Mouse (Mus musculus): ENCODE measurements around the gene Pnldc1. TPM values are rescaled to one million over a fixed set of nuclear protein-coding genes. Genes with fewer than 3 reads are reported as not detected.

Pnldc1 gene
- polyA plus RNA-seq, 1 experiment, result 1.8 TPM

GRCm38 (mm10) chr17:12843826-12844225 lies 66.2 kb downstream of the Pnldc1 start:
- DNase-seq, result no peak
- TF ChIP-seq CTCF (IDR thresholded peaks at IDR 0.05; ENCODE audit: borderline replicate concordance, control insufficient read depth, extremely low read depth, insufficient read depth, low read length, poor library complexity), result no peak
- TF ChIP-seq POLR2A (IDR thresholded peaks at IDR 0.05; ENCODE audit: control insufficient read depth, extremely low read depth, insufficient read depth, low read length, poor library complexity), result no peak
- Histone ChIP-seq H3K36me3 (ENCODE audit: control insufficient read depth, insufficient read depth, low read length) (no peaks in the 10 kb centered on the region), H3K4me3 (ENCODE audit: control insufficient read depth, insufficient read depth, low read length) (no peak overlapping the region), H3K27me3 (ENCODE audit: control insufficient read depth, insufficient read depth, low read length) (no peaks in the 10 kb centered on the region), H3K27ac (ENCODE audit: control insufficient read depth, insufficient read depth, low read length) (no peak overlapping the region), H3K4me1 (replicated peaks; ENCODE audit: control insufficient read depth, insufficient read depth, low read length) (no peaks in the 10 kb centered on the region)
- 25% methylated on average over 6 of the region's 6 CpGs for WGBS

- Histone ChIP-seq H3K27me3 (ENCODE audit: control insufficient read depth, insufficient read depth, low read length) (no peaks in the 10 kb centered on the region), H3K4me3 (ENCODE audit: control insufficient read depth, insufficient read depth, low read length) (no peak overlapping the region), H3K27ac (ENCODE audit: control insufficient read depth, insufficient read depth, low read length) (no peak overlapping the region), H3K4me1 (replicated peaks; ENCODE audit: control insufficient read depth, insufficient read depth, low read length) (no peaks in the 10 kb centered on the region), H3K36me3 (ENCODE audit: control insufficient read depth, insufficient read depth, low read length) (no peaks in the 10 kb centered on the region)
- no peak for DNase-seq
- WGBS, result 86% methylated on average over 10 of the region's 10 CpGs
- no peak for TF ChIP-seq CTCF (IDR thresholded peaks at IDR 0.05; ENCODE audit: borderline replicate concordance, control insufficient read depth, extremely low read depth, insufficient read depth, low read length, poor library complexity)
- no peak for TF ChIP-seq POLR2A (IDR thresholded peaks at IDR 0.05; ENCODE audit: control insufficient read depth, extremely low read depth, insufficient read depth, low read length, poor library complexity)
Observed at GRCm38 (mm10) chr17:12839475-12840267, 70.4 kb downstream of the Pnldc1 start.

Other genes with a start within 250 kb of the Pnldc1 start
- 0.80 and 1.1 TPM in 2 replicates for gene Slc22a1, start 234.4 kb downstream of the Pnldc1 start, polyA plus RNA-seq (2012; rRNA removed)
- gene Igf2r, start 140.6 kb downstream of the Pnldc1 start, polyA plus RNA-seq (2012; rRNA removed), result 27.7 and 31.8 TPM in 2 replicates
- 0.28 and 0.66 TPM in 2 replicates for gene Mas1, start 42.1 kb downstream of the Pnldc1 start, polyA plus RNA-seq (2012; rRNA removed)
- gene Mrgprh, start 34.2 kb downstream of the Pnldc1 start, polyA plus RNA-seq (2012; rRNA removed), result 0.24 TPM in 1 of 2 replicates, not detected in the other
- gene Tcp1, start 5.5 kb upstream of the Pnldc1 start, polyA plus RNA-seq (2012; rRNA removed), result 82.2 and 93.1 TPM in 2 replicates
- gene Mrpl18, start 6.1 kb upstream of the Pnldc1 start, polyA plus RNA-seq (2012; rRNA removed), result 48.4 and 54.8 TPM in 2 replicates
- 0.19 and 0.37 TPM in 2 replicates for gene Acat3, start 30.4 kb upstream of the Pnldc1 start, polyA plus RNA-seq (2012; rRNA removed)
- gene Acat2, start 50.5 kb upstream of the Pnldc1 start, polyA plus RNA-seq (2012; rRNA removed), result 13.1 and 20.6 TPM in 2 replicates
- gene Wtap, start 83.9 kb upstream of the Pnldc1 start, polyA plus RNA-seq (2012; rRNA removed), result 31.1 and 31.2 TPM in 2 replicates
- gene Sod2, start 96.6 kb upstream of the Pnldc1 start, polyA plus RNA-seq (2012; rRNA removed), result 256 and 263 TPM in 2 replicates
- gene Gpr31b, start 142.1 kb upstream of the Pnldc1 start, polyA plus RNA-seq (2012; rRNA removed), result 0.16 and 0.36 TPM in 2 replicates
- 0.06 and 0.16 TPM in 2 replicates for gene Tcp10b, start 150.9 kb upstream of the Pnldc1 start, polyA plus RNA-seq (2012; rRNA removed)
- gene Unc93a, start 221.6 kb upstream of the Pnldc1 start, polyA plus RNA-seq (2012; rRNA removed), result 1.4 and 1.7 TPM in 2 replicates